Mouse (Mus musculus): ENCODE measurements at regions not wholly inside any gene's neighbourhood (a gene's known extent, or its start where the extent isn't known, plus 50 kb on each side); places are given as distances from the start of the nearest gene placed in this dataset.
"Not testable (repeated sequence)": the region's sequence is repeated elsewhere in the genome, so short reads cannot be mapped to it uniquely, and the experiment has no call there.

GRCm38 (mm10) chr16:49518844-49519243 is 180.2 kb upstream of the Ift57 start:
- in situ Hi-C loops (cut with MboI; ENCODE audit: low pct_unique_long_range_greater_than_20kb), result no loop called here
- POLR2A ChIA-PET, result no interaction called here

GRCm38 (mm10) chr16:49520411-49520810 is 178.6 kb upstream of the Ift57 start:
- POLR2A ChIA-PET, result no interaction called here
- ATAC-seq (no peak), DNase-seq (ENCODE audit: low read depth, low spot score) (no peak)
- CTCF ChIA-PET, result no interaction called here
- H3K27me3 ChIP-seq, result peaks cover 8% of the 10 kb centered on the region
- no peak for TF ChIP-seq CTCF (IDR thresholded peaks at IDR 0.05)
- in situ Hi-C loops (cut with MboI; ENCODE audit: low pct_unique_long_range_greater_than_20kb), result no loop called here

More at GRCm38 (mm10) chr16:49518844-49519243, 180.2 kb upstream of the Ift57 start:
- CTCF ChIA-PET, result interaction anchor here (0.9 to 1.1 kb wide), 2 partner anchors 11 to 18 kb away, joined by 3 read pairs; no protein-coding TSS in a partner anchor
- ATAC-seq (no peak), DNase-seq (ENCODE audit: low read depth, low spot score) (no peak)
- H3K27me3 ChIP-seq, result peaks cover 3% of the 10 kb centered on the region
- no peak for TF ChIP-seq CTCF (IDR thresholded peaks at IDR 0.05)

- no peak for TF ChIP-seq CTCF (IDR thresholded peaks at IDR 0.05)
- ATAC-seq, result no peak
- POLR2A ChIA-PET, result no interaction called here
- DNase-seq (ENCODE audit: low read depth, low spot score), result no peak
- in situ Hi-C loops (cut with MboI; ENCODE audit: low pct_unique_long_range_greater_than_20kb), result no loop called here
- H3K27me3 ChIP-seq, result peaks cover 6% of the 10 kb centered on the region
- CTCF ChIA-PET, result interaction anchor here (0.9 kb wide), 1 partner anchor 14 kb away, joined by 3 read pairs; no protein-coding TSS in a partner anchor
Observed at GRCm38 (mm10) chr16:49521685-49522084, 177.3 kb upstream of the Ift57 start.

GRCm38 (mm10) chr16:49522576-49522975 is 176.5 kb upstream of the Ift57 start:
- ChIA-PET CTCF (interaction anchor here (1.4 kb wide), 1 partner anchor 9 kb away, joined by 3 read pairs; no protein-coding TSS in a partner anchor), POLR2A (no interaction called here)
- TF ChIP-seq CTCF (IDR thresholded peaks at IDR 0.05), result no peak
- DNase-seq (ENCODE audit: low read depth, low spot score) (no peak), ATAC-seq (no peak)
- in situ Hi-C loops (cut with MboI; ENCODE audit: low pct_unique_long_range_greater_than_20kb), result no loop called here
- peaks cover 6% of the 10 kb centered on the region for H3K27me3 ChIP-seq

- CTCF ChIA-PET, result interaction anchor here (1.0 kb wide), 1 partner anchor 28 kb away, joined by 3 read pairs; no protein-coding TSS in a partner anchor
- H3K27me3 ChIP-seq, result peaks cover 14% of the 10 kb centered on the region
- DNase-seq (ENCODE audit: low read depth, low spot score); in situ Hi-C loops (cut with MboI; ENCODE audit: low pct_unique_long_range_greater_than_20kb); POLR2A ChIA-PET; ATAC-seq: not testable (repeated sequence)
Observed at GRCm38 (mm10) chr16:49528618-49529017, 170.4 kb upstream of the Ift57 start.

DNA sequence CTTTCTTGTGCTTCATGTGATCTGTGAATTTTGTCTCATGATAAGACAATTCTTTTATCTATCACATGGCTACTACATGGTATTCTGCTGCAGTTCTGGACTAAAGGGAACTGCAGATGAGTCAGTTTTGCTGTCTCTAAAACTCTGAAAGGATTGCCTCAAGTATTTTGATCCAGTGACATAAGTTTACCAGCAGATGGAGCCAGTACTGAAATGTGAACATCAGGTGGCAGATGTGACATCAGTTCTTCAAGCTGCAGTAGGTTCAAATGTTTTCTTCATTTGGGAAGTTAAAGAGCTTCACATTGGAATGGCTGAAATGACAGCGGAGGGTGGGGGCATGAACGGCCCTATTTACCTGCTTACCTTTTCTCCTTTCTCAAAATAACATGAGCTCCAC is 170.0 kb upstream of the Ift57 start:
- in situ Hi-C loops (cut with MboI; ENCODE audit: low pct_unique_long_range_greater_than_20kb), result no loop called here
- ChIA-PET POLR2A (no interaction called here), CTCF (interaction anchor here (0.7 to 1.0 kb wide), 5 partner anchors 9 to 29 kb away, joined by 3 to 4 read pairs (median 3); no protein-coding TSS in a partner anchor)
- peak; percentile 47 for TF ChIP-seq CTCF (IDR thresholded peaks at IDR 0.05)
- peaks cover 14% of the 10 kb centered on the region for H3K27me3 ChIP-seq
- ATAC-seq (no peak), DNase-seq (ENCODE audit: low read depth, low spot score) (no peak)

DNA sequence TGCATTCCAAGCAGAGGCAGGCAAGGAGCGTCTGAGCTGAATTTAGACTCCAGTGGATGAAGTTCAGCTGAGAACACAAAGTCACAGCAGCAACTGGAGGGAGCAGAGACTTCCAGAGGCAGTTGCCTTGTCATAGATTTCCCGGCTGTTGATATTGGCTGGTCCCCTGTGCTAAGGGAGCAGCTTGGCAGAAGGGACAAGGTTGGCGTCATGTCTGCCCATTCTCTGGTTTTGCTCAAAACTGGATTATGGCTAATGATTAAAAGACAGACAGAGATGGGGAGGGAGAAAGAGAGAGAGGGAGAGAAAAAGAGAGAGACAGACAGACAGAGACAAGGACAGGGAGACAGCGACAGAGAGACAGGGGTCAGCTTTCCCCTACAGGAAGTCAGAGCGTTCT is 169.0 kb upstream of the Ift57 start:
- no peak for TF ChIP-seq CTCF (IDR thresholded peaks at IDR 0.05)
- DNase-seq (ENCODE audit: low read depth, low spot score), result no peak
- peaks cover 8% of the 10 kb centered on the region for H3K27me3 ChIP-seq
- no peak for ATAC-seq
- CTCF ChIA-PET, result interaction anchor here (0.9 kb wide), 1 partner anchor 8 kb away, joined by 4 read pairs; no protein-coding TSS in a partner anchor
- in situ Hi-C loops (cut with MboI; ENCODE audit: low pct_unique_long_range_greater_than_20kb), result no loop called here
- POLR2A ChIA-PET, result no interaction called here

GRCm38 (mm10) chr16:49532071-49532686 is 166.9 kb upstream of the Ift57 start:
- in situ Hi-C loops (cut with MboI; ENCODE audit: low pct_unique_long_range_greater_than_20kb), result no loop called here
- no peak for ATAC-seq
- POLR2A ChIA-PET, result no interaction called here
- TF ChIP-seq CTCF (IDR thresholded peaks at IDR 0.05), result no peak
- CTCF ChIA-PET, result no interaction called here
- peaks cover 8% of the 10 kb centered on the region for H3K27me3 ChIP-seq
- no peak for DNase-seq (ENCODE audit: low read depth, low spot score)

DNA sequence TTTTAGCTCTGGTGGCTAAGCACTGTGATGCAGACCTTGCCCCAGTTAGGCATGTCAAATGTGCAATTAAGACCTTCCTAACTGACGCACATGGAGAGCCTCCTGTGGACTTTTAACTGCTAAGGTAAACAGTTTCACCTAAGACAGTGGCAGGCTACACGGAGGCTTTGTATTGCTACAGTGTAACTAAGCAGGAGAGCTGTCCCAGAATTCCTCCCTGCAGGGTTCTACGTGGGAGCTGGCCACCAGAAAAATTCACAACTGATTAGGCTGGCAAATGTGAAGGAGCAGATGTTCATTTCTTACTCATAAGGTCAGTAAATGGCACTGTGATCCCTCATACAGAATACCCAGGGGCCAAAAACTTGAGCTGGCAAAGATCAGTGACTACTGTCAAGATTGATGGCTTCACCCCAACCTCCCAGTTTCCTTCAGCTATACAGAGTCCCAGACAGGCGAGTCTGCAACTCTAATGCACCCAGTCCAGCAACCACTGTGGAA is 165.5 kb upstream of the Ift57 start:
- in situ Hi-C loops (cut with MboI; ENCODE audit: low pct_unique_long_range_greater_than_20kb), result no loop called here
- H3K27me3 ChIP-seq, result peaks cover 8% of the 10 kb centered on the region
- DNase-seq (ENCODE audit: low read depth, low spot score) (no peak), ATAC-seq (no peak)
- ChIA-PET CTCF (no interaction called here), POLR2A (no interaction called here)
- TF ChIP-seq CTCF (IDR thresholded peaks at IDR 0.05), result no peak

GRCm38 (mm10) chr16:49550231-49550630 is 148.8 kb upstream of the Ift57 start:
- ChIA-PET CTCF (no interaction called here), POLR2A (no interaction called here)
- in situ Hi-C loops (cut with MboI; ENCODE audit: low pct_unique_long_range_greater_than_20kb), result no loop called here

GRCm38 (mm10) chr16:49570031-49570430 is 129.0 kb upstream of the Ift57 start:
- peaks cover 18% of the 10 kb centered on the region for H3K27me3 ChIP-seq
- no peak for ATAC-seq
- TF ChIP-seq CTCF (IDR thresholded peaks at IDR 0.05), result no peak
- POLR2A ChIA-PET, result no interaction called here
- no peak for DNase-seq (ENCODE audit: low read depth, low spot score)
- in situ Hi-C loops (cut with MboI; ENCODE audit: low pct_unique_long_range_greater_than_20kb), result no loop called here
- CTCF ChIA-PET, result no interaction called here

More at GRCm38 (mm10) chr16:49550231-49550630, 148.8 kb upstream of the Ift57 start:
- no peak for DNase-seq (ENCODE audit: low read depth, low spot score)
- no peaks in the 10 kb centered on the region for H3K27me3 ChIP-seq
- TF ChIP-seq CTCF (IDR thresholded peaks at IDR 0.05), result no peak
- ATAC-seq, result no peak
